Mouse (Mus musculus): ENCODE results near the gene Eif2d.

The Eif2d gene

DNA sequence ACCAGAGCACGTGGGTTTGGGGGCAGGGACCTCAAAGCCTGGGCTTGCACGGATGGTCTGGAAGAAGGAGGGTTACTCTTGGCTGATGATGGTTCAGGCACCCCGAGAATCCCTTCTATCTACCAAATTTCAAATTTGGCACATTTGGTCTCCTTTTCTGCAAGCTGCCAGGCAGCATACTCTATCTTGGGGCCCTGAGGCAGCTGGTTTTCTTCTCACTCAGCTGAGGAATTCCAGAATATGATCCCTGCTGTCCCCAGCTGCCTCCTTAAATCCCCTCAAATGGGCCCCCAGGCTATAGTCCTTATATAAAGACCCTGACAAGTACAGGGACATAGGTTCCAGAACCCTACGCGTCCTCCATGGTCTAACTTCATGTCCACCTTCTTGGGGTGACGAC, 60.4 kb downstream of the Eif2d start:
- no peak for DNase-seq (ENCODE audit: low spot score)

DNA sequence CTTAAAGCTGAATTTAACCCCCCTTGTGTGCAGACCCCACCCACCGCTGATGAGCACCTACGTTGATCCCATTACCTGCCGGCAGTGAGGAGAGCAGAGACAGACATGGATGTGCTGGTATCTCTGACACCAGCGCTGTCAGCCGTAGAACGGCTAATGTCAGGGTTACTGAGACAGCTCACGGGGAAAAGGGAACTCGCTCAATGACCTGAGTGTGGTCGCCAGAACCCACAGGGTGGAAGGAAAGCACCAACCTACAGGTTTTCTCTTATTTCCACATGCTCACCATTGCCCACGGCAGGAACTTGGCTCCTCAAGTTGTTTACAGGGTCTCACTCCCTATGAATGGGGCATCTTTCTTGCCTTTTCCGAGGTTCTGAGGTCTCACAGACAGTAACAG, 66.0 kb downstream of the Eif2d start:
- DNase-seq (ENCODE audit: low spot score), result no peak

DNA sequence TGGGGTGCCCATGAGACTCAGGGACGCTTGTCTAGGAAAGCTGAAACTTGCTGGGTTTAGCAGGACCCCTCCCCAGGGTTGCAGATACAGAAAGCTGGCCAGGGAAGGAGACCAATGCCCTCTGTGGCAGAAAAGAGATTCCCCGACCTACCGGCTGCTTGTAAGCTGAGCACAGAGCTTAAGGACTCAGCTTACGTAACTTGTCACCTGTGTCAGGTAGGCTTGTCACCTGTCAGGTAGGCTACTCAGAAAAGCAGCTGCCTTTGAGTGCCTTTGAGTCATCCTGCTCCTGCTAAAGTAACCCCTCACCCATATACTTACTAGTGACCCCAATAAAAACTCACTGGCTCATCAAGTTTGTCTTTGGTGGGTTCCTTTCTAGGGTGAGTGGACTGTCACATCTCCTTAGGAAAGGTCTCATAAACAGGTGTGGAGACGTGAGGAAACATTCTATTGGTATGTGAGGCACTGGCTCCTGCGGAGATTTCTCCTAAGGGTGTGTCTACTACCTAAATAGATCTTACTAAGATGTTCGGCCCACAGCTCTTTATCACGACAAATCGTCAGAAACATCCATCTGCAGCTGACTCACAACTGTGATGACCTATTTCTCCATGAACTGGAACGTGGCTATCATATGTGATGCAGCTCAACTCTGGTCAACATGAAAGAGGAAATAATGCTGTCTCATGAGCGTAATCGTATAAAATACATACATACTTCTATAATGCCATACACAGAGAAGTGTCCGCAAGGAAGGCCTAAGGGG, 69.0 kb downstream of the Eif2d start:
- no peak for DNase-seq (ENCODE audit: low spot score)

DNA sequence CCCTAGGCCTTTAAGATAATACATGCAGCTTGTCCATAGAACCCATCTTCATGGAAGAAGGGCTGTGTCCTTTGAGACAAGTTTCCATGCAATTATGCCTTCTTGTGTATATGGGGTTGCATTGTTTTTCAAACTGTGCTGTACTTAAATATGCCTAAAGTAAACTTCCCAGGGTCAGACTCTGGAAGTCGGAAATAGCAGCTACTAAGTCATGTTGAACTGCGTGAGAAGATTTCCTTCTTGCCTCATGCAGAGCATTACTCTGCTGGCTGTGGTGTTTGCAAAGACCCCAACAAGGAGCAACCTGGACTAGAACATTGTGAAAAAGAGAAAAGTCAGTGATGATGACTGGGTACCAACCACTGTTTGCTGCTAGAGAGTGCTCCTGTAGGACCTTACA, 70.4 kb downstream of the Eif2d start:
- no peak for DNase-seq (ENCODE audit: low spot score)

DNA sequence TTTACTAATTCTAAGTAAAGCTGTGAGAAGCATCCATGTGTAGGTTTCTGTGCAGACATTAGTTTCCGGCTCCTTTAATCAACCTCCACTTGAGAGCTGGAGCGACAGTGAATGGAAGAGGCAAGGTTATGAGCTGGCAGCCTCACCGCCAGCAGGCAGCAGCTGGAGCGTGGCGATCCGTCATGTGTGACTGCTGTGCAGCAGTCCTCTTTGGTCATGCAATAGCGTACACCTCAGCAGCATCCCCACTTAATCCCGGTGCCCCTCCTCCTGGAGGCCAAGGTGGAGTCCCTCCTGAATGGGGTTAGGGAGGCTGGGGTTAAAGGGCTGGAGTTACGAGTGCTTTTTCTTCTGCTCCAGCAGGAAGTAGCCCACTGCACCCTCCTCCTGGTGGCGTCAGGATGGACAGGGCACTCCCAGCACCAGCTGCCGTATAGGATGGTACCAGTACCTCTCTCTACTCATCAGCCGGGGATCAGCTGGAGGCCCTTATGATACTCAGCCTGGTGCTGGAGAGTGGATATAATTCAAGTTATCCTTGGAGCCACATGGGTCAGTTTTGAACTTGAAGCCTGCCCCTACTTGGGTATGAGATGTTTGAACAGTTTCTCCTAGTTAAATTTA, 72.0 kb downstream of the Eif2d start:
- DNase-seq (ENCODE audit: low spot score), result no peak

DNA sequence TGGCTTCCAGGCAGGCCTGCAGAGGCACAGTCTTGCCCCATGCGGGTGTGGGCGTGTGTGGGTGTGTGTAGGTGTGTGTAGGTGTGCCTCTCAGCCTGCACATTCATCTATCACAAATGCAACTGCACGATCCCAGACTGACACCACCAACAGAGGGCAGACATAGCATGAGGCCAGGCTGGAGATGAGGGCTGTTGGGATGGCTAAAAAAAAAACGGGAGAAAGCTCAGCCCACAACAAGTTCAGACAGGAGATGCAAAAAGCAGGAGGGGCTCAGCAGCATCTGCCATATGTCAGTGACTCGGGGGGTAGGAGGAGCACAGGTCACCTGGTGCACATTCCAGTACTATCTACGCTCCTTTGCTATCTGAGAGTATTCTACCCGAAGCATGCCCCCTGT, 75.2 kb downstream of the Eif2d start:
- no peak for DNase-seq (ENCODE audit: low spot score)

DNA sequence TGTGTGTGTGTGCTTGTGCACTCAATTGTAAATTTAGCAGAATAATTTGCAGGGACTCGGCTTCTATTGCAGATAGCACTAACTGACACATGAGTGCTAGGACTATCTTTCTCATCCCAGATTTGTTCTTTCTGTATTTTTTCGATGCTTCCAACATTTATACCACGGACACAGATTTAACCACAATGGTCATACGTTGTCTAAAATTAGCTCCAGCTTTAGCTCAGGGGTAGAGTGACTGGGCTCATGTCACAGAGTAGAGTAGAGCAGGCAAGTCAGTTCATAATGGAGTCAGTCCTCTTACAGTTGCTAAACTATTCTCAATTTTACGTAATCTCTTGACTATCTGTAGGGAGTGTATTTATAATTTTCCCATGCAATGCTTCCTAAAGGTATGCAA, 75.7 kb downstream of the Eif2d start:
- DNase-seq (ENCODE audit: low spot score), result no peak

DNA sequence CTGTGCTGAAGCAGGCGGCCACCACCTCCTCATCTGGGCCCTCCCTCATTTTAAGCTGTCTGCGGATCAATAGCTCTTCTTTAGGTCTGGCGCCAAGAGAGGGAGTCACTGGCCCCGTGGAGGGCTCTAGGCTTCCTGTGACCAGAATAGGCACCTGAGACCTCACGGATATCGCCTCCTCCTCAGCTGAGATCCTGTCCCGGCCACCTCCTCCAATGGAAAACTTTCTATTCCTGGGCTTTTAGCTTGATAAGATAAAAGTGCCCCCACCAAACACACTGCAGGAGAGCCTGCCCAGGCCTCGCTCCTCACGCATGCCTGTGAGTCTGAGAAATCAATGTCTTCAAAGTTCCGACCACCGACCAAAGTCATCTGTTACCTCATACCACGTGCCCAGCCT, 80.5 kb downstream of the Eif2d start:
- no peak for DNase-seq (ENCODE audit: low spot score)

DNA sequence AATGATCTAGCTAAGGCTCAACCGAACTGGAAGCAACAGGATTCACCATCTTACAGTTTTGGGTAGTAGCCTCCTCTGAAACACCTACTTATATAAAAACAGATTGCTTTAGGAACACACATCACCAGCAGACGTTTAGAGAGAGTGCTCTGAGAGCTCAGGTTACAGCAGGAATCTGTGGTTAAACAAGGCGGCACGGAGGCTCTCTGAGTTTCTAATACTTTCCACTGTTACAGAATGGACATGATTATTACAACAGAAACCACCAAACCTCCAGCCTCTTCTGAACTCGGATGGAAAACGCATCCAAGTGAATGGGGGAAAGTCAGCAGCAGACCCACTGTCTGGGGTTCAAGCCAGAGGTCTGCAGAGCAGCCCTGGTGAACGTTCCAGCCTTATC, 83.1 kb downstream of the Eif2d start:
- no peak for DNase-seq (ENCODE audit: low spot score)
